Mouse (Mus musculus) retina, adult 2 months (tissue): ENCODE data around the gene Dirc2.
A peak's percentile ranks its signal among the peaks of the same experiment; 100 is the strongest.

Source experiments
- DNase-seq: peaks from one replicate; pipeline ENCODE4 v3.0.0-alpha.2; 2012; ENCODE audit warnings: low read depth, low spot score

Gene Dirc2

GRCm38 (mm10) chr16:35772598-35772997, 3.4 kb upstream of the Dirc2 start:
- DNase-seq, result no peak

- no peak for DNase-seq
Measured at GRCm38 (mm10) chr16:35771606-35772005, 2.5 kb upstream of the Dirc2 start.

DNA sequence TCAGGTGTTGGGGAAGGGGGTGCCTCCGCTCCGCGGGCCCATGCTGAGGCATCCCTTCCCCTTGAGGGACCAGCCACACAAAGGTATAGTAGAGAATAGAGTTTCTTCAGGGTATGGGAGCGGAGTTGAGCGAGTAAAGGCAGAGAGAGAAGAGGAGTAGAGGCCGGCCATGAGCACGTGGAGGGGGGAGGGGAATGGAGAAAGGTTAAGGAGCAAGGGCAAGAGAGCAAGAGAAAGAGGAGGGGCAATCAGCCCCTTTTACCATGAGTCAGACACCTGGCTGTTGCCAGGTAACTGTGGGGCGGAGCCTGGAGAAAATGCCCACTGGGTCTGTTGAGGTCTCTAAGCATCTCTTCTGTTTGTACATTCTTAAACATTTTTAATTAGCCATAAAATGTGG, 2.0 kb upstream of the Dirc2 start:
- DNase-seq, result no peak

DNA sequence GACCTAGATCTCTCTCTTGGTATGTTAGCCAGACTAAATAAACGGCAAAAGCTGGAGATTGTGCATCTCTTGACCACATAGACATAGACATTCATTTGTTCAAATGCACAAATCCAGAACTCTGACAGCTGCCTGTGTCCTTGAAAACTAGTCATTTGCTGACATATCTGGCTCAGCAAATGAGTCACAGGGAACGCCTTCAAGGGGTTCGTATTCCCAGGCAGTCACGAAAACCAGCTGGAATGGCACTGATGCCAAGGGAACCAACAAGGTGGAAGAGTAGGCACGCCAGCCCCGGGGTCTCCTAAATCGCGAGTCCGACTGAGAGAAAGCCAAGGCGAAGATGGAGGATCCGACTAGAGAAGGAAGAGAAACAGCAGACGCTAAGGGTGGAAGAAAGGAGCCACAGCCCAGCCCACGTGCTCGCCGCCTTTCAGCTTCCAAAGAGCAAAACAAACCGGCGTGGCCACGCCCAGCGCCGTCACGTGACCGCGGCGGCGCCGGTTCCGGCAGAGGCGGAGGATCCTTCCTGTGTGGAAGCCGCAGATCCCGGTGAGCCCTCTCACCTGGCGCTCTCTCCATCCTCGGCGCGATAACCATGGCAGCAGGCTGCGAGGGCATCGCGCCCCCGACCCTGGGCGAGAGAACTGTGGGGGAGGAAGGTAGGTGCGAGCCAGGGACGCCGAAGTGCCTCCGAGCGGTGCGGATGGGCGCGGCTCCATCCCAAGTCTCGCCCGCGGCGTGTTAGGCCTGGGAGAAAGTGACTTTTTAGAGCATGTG, 912 bp upstream of the Dirc2 start, which contains the start of gene Hspbap1:
TSS of gene Hspbap1 (plus strand) at position 498 of the 780 bp plus-strand sequence.
- DNase-seq, result peak; percentile 64

DNA sequence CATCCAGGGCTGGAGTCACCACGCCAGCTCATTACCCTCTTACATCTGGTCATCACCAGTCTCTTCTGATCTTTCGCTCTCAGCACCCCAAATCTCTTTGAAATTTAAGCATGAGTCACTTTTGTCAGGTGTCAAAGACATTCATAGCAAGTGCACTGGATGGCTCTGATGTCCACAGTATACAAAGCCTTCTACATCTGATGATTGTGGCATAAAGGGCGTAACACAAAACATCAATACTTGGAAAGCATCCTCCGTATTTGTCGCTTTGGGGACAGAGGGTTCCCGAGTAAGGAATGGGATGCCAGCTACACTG, 729 bp downstream of the Dirc2 start:
- no peak for DNase-seq

- no peak for DNase-seq
Measured at GRCm38 (mm10) chr16:35766366-35766765, 2.8 kb downstream of the Dirc2 start.

DNA sequence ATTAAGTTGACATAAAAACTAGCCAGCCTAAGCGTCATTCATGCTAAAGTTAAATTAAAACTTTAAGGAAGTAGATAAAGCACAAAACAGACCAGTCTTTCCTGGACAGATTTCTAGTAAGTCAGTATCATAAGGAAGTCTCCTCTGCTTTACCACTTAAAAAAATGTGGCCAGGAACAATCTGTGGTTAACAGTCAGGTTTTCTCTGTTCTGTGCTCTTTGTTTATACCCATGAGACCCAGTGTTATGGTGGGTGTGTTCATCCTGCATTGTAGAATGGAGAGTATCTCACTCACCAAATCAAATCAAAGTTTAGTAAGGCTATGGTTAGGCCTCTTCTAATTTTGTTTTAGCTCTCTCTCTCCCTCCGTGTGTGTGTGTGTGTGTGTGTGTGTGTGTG, 3.7 kb downstream of the Dirc2 start:
- DNase-seq, result no peak

DNA sequence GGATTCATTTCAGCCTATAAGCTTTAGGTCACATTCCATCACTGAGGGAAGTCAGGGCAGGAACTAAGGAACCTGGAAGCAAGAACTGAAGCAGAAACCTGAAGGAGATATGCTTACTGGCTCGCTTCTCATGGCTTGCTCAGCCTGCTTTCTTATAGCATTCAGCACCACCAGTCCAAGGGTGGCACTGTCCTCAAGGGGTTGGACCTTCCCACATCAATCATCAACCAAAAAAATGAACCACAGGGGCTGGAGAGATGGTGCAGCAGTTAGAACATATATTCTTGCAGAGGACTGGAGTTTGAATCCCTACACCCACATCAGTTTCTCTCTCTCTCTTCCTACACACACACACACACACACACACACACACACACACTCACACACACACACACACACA, 4.2 kb downstream of the Dirc2 start:
- DNase-seq, result no peak

DNA sequence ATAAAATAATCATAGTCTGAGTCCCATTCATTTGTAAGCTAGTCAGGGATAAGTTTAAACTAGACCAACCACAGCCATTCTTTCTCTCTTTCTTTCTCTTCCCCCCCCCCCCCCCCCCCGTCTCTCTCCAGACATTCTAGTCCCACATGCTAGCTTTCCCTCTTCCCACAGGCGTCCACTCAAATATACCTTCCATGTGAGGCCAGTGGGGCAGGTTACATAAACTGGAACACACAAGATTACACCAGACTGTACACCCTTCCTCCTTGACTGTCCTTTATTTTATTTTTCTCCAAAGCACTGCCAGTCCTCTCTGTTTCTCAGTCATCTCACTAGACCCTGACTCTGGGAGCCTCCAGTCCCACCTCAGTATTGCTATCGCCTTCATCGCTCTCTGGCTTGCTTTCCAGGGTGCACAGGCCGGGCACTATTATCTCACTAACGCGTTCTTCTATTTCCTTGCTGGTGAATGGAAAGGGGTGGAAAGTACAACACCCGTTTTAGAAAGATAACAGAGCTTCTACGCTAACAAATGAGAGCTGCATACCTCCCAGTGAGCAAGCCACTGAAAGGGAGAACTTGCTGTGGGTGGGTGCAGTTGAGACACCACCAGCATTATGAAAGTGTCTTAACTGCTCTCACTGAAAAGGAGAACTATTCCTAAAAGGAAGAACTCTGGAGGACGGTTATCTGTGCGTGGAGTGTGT, 5.4 kb downstream of the Dirc2 start:
- DNase-seq, result no peak

DNA sequence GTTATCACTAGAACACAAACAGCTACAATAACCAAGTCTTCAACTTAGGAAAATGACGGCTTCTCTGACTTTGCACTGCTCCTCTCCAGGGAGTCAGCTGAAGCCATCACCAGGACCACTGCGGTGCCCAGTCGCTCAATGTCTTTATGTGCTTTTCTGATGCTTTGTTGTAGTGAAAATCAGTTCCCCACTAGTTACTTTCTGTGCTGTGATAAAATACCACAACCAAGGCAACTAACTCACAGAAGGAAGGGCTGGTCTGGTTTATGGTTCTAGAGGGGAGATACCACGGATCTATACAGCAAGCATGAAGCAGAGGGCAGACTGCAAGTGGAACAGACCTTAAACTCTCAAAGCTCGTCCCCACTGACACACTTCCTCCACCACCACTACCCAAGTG, 9.8 kb downstream of the Dirc2 start:
- DNase-seq, result no peak

GRCm38 (mm10) chr16:35756697-35757096, 12.5 kb downstream of the Dirc2 start:
- DNase-seq, result no peak

DNA sequence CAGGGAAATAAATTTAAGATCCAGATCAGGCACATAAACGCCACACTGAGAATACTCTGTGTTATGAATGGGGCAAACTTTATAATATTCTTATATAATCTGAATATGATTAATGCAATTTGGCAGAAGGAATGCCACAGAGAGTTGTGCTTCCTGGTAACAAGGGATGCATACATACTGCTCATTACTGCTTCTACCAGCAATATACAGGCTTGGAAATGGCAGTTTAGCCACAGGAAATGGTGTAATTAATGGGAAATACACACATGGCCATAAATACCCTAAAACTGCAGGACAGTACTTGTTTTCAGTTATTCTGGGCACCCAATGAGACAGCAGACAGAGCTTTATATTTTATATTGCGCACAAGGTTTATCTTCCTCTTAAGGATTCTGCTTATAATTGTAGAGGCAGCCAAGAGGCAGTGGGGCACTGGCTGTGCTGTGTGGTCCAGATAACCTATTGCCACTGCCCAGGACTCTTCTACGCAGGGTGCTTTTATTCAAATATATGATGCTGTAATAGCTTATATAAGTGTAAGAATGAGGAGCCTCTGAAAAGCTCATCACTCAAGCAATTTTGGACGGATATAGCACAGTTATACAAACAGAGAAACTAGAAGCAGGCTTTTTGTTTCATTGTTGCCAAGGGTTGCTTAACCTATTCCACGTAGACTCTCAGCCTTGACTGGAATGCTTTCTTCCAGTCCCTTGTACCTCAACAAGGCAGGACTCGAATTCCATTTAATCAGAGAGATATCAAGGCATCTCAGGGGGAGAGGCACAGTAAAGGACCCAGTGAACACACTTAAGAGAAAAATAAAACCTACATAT, 13.4 kb downstream of the Dirc2 start:
- DNase-seq, result no peak

- DNase-seq, result no peak
Measured at GRCm38 (mm10) chr16:35753926-35754325, 15.2 kb downstream of the Dirc2 start.

DNA sequence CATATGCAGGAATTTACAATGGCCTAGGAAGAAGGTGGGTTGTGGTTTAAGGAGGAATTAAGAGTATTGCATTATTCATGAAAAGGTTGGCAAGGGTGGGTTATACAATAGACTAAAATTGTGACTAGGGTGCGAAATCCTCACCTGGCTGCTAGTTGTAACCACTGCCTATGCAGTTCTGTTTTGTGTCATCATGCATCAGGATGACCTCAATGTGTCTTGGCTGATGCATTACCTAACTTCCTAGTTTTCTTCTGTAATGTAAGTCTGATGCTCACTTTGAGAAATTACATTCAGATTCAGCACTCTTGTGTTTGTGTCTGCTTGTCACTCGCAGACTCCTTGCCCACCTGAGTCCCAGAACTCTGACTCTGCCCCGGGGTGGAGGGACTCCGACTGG, 17.3 kb downstream of the Dirc2 start:
- no peak for DNase-seq

GRCm38 (mm10) chr16:35749385-35749784, 19.8 kb downstream of the Dirc2 start:
- DNase-seq, result no peak

GRCm38 (mm10) chr16:35748237-35748603, 20.9 kb downstream of the Dirc2 start:
- no peak for DNase-seq

GRCm38 (mm10) chr16:35747417-35748236, 21.5 kb downstream of the Dirc2 start:
- DNase-seq, result no peak

- DNase-seq, result no peak
Measured at GRCm38 (mm10) chr16:35742251-35742937, 26.8 kb downstream of the Dirc2 start.

- no peak for DNase-seq
Measured at GRCm38 (mm10) chr16:35741621-35742020, 27.5 kb downstream of the Dirc2 start.

GRCm38 (mm10) chr16:35740943-35741342, 28.2 kb downstream of the Dirc2 start:
- DNase-seq, result no peak

- DNase-seq, result no peak
Measured at GRCm38 (mm10) chr16:35740357-35740756, 28.8 kb downstream of the Dirc2 start.
